Mouse (Mus musculus) Patski (cell line): ENCODE measurements around the gene Smtnl1. TPM values are rescaled to one million over a fixed set of nuclear protein-coding genes. Genes with fewer than 3 reads are reported as not detected.
A peak's percentile ranks its signal among the peaks of the same experiment; 100 is the strongest.

Experiments used
- ATAC-seq: fragments of 100-300 bp; one replicate; pipeline ENCODE4 v1.8.0; 2021
- CTCF ChIA-PET: fragments of 350-600 bp; sonication (Branson Sonifier 250); formaldehyde crosslinking; loops from one replicate; lab custom pipeline; 2022; ENCODE audit warnings: inconsistent platforms; lab: Charles Lee
- POLR2A ChIA-PET: fragments of 350-600 bp; sonication (Branson Sonifier 250); formaldehyde crosslinking; loops from one replicate; lab custom pipeline; 2022; ENCODE audit warnings: antibody characterized with exemption, inconsistent platforms; lab: Charles Lee
- DNase-seq: peaks from one replicate; pipeline ENCODE4 v3.0.0-alpha.2; 2011; ENCODE audit warnings: low read depth, low spot score
- H3K27me3 ChIP-seq: fragments of 371-371 bp; one replicate; pipeline ENCODE4 v1.5.1; 2021
- CTCF ChIP-seq: fragments of 100-300 bp; IDR thresholded peaks from one replicate; pipeline ENCODE4 v1.5.1; 2021
- in situ Hi-C: fragments of 300-500 bp; cut with MboI; formaldehyde crosslinking; loops from 3 replicates; pipeline ENCODE4 v1.11.1; 2018; ENCODE audit warnings: low pct_unique_long_range_greater_than_20kb, mixed read lengths
- polyA plus RNA-seq: library from polyadenylated mRNA; unstranded; gene quantifications from one replicate; pipeline ENCODE4 v1.2.3, GENCODE M21; 2021

Smtnl1 gene
- polyA plus RNA-seq, 1 experiment from 2014 or later, result not detected

DNA sequence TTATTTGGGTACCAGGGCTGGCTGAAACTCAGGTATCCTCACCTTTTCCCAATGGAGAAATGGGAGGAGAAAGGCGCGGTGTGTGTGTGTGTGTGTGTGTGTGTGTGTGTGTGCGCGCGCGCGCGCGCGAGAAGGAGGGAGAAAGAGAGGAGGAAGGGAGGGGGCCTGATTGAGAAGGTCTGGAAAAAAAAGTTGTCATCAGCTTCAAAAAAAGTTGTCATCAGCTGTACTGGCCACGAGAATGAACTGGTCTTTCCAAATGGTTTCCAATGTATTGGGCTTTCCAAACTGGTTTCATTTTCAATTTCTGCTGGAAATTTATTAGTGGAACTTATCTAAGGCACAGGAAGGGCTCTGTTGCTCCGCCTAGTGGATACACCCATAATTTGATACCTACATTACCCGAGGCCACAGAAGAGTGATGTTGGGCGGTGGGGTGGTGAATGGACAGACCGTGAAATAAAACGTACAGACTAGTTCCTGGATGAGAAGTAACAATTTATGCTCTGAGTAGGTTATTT, 23.4 kb downstream of the Smtnl1 start:
- POLR2A ChIA-PET, result interaction anchor here (0.6 kb wide), 1 partner anchor 95 kb away, joined by 3 read pairs; no protein-coding TSS in a partner anchor
- CTCF ChIA-PET, result interaction anchor here (0.7 to 3.1 kb wide), 8 partner anchors 11 to 58 kb away, joined by 3 to 21 read pairs (median 5); no protein-coding TSS in a partner anchor
- ATAC-seq, result peak; percentile 72
- in situ Hi-C loops, result no loop called here
- peak; percentile 78 for TF ChIP-seq CTCF
- no peak for DNase-seq
- H3K27me3 ChIP-seq, result no peaks in the 10 kb centered on the region

DNA sequence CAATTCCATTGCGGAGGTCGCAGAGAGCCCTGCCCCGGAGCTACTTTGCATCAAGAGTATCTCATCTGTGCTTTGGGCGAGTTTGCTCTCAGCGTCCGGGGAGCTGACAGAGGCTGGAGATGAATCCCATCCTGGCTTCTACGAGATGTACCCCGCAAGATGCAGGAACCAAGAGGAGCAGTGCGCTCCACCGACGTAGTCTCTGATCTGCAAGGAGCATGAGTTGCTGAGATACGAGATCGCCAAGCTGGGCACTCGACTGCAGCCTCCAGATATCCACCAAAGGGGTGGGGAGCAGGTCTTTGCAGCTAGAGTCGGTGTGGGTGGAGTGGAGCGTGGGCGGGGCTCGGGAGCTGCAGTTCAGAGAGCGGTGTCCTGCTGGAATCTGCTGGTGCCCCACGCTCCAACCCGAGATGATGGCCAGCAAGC, 23.9 kb downstream of the Smtnl1 start, which contains the start of gene Ube2l6:
Gene Ube2l6, plus strand, starts transcription at position 336 of the 429 bp plus-strand sequence.
- DNase-seq (no peak), ATAC-seq (peak; percentile 56)
- CTCF ChIA-PET, result interaction anchor here (0.7 to 3.1 kb wide), 11 partner anchors 9 to 58 kb away, joined by 3 to 21 read pairs (median 4); no protein-coding TSS in a partner anchor
- POLR2A ChIA-PET, result interaction anchor here (0.6 kb wide), 1 partner anchor 94 kb away, joined by 3 read pairs; no protein-coding TSS in a partner anchor
- in situ Hi-C loops, result no loop called here
- H3K27me3 ChIP-seq, result no peaks in the 10 kb centered on the region
- TF ChIP-seq CTCF, result no peak

DNA sequence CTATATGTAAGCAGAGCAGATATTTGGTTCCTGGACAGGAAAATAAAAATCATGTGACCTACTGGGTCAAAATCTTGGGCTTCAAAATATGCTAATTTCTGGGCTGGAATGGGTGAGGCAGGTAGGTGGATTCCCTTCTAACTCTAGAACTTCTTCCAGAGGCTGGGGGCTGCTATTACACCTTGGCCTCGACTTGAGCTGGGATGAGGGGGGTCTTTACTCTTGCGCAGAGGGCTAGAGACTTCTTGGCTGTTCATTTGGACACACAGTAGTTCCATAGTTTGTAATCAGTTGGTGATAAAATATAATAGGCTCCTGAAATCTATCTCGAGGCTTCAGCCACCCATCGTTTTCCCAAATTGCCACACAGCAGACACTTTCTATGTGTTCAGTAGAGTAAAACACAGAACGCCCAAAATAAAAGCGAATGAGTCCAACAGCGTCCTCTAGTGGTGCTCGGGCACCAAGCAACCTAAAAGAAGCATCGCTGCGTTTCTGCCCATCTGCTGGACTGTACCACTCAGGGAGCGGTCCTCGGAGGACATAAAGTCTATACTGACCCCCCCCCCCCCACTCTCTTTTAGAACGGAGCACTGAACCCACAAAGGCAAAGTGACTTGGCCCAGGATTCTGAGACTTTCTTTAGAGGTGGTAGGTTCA, 24.5 kb downstream of the Smtnl1 start:
- peak; percentile 73 for ATAC-seq
- TF ChIP-seq CTCF, result peak; percentile 92
- no peak for DNase-seq
- H3K27me3 ChIP-seq, result no peaks in the 10 kb centered on the region
- ChIA-PET POLR2A (no interaction called here), CTCF (interaction anchor here (0.7 to 3.1 kb wide), 11 partner anchors 9 to 57 kb away, joined by 3 to 21 read pairs (median 3); no protein-coding TSS in a partner anchor)
- in situ Hi-C loops, result no loop called here

DNA sequence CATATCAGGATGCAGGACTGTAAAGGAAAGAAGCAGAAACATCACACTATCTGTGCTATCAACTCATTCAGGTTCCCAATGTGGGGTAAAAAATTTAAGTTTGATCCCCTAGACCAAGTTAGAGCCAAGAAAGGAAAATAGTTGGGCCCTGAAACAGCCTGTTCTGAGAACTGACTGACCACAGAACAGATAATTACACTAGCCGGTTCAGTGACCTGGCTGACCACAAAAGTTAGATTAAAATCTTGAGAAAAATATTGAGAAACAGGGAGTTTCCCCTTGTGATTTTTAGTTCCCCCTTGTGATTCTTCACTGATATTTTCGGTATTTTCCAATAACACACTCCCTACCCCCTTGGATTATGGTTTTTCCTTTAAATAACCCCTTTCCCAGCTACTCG, 28.6 kb downstream of the Smtnl1 start:
- ATAC-seq (no peak), DNase-seq (no peak)
- in situ Hi-C loops, result no loop called here
- ChIA-PET CTCF (no interaction called here), POLR2A (no interaction called here)
- no peak for TF ChIP-seq CTCF
- no peaks in the 10 kb centered on the region for H3K27me3 ChIP-seq

DNA sequence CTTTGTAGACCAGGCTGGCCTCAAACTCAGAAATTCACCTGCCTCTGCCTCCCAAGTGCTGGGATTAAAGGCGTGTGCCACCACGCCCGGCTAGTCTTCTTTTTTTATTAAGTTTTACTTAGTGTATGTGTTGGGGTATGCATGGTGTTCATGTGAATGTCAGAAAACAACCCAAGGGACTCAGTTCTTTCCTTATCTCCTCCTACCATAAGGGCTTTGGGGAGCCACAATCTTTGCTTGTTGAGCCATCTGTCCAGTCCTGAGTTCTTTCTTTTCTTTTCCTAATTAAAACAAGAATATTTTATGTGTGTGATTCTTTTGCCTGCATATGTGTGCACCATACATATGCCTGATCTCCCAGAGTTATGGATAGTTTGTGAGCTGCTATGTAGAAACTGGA, 29.3 kb downstream of the Smtnl1 start:
- POLR2A ChIA-PET, result no interaction called here
- DNase-seq (no peak), ATAC-seq (no peak)
- TF ChIP-seq CTCF, result no peak
- in situ Hi-C loops, result no loop called here
- CTCF ChIA-PET, result no interaction called here
- peaks cover 4% of the 10 kb centered on the region for H3K27me3 ChIP-seq

DNA sequence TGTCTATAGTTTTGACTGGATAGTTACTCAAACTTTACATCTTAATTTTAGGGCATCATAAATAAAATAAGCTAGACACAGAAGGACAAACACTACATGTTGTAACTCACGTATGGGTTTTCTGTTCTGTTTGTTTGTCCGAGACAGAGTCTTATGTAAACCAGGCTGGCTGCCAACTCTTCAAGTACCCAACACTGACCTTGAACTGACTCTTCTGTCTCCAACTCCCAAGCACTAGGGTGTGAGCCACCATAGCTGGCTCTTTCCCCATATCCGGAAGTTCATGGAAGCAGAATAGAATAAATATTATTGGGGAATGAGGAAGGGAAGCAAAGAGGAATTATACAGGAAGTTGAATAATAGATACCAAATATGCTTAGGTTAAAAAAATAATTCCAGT, 29.9 kb downstream of the Smtnl1 start:
- no peak for TF ChIP-seq CTCF
- H3K27me3 ChIP-seq, result peaks cover 4% of the 10 kb centered on the region
- ChIA-PET POLR2A (no interaction called here), CTCF (no interaction called here)
- in situ Hi-C loops, result no loop called here
- DNase-seq (no peak), ATAC-seq (no peak)

DNA sequence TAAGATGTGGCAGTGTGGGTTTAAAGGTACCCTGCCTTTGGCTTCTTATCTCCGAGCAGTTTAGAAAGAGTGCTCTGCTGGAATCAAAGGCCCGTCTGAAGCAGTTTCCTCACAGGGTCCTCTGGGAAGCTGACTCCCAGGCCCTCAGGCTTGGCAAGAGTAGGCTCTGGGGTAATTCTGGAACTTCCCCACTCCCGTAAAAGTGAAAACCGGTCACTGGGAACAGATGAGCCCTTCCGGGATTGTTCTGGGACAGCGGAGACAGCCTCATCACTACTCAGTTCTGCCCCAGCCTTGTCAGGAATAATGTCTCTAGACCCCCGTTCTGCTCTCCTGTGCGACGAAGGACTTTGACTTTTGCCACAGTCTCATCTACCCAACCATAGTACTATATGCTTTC, 32.0 kb downstream of the Smtnl1 start:
- peaks cover 5% of the 10 kb centered on the region for H3K27me3 ChIP-seq
- ChIA-PET POLR2A (interaction anchor here (1.1 kb wide), 1 partner anchor 11 kb away, joined by 3 read pairs; no protein-coding TSS in a partner anchor), CTCF (no interaction called here)
- ATAC-seq (no peak), DNase-seq (no peak)
- in situ Hi-C loops, result no loop called here
- no peak for TF ChIP-seq CTCF

DNA sequence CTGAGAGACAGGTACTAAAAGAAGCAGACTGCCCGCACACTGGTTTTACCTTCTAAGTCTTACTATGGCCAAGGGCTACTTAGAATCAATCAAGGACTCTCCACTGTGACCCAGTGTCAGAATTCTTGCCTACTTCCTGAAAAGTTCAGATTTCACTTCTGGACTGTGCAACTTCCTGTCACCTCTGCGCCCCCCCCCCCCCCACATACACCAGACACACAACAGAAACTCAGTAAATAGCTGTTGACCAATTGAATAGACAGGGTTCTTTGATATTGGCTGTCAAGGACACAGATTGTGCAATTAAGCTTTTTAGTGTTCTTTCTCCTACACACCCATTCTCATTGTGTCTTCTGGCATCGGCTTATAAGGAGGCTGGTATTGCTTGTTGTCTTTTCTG, 34.1 kb downstream of the Smtnl1 start:
- no peak for TF ChIP-seq CTCF
- ChIA-PET CTCF (interaction anchor here (0.8 to 2.5 kb wide), 4 partner anchors 9 to 48 kb away, joined by 3 to 8 read pairs (median 4); no protein-coding TSS in a partner anchor), POLR2A (interaction anchor here (0.6 to 1.1 kb wide), 3 partner anchors 17 to 52 kb away, joined by 3 to 5 read pairs (median 4); no protein-coding TSS in a partner anchor)
- in situ Hi-C loops, result no loop called here
- H3K27me3 ChIP-seq, result peaks cover 12% of the 10 kb centered on the region
- DNase-seq, result no peak
- no peak for ATAC-seq

DNA sequence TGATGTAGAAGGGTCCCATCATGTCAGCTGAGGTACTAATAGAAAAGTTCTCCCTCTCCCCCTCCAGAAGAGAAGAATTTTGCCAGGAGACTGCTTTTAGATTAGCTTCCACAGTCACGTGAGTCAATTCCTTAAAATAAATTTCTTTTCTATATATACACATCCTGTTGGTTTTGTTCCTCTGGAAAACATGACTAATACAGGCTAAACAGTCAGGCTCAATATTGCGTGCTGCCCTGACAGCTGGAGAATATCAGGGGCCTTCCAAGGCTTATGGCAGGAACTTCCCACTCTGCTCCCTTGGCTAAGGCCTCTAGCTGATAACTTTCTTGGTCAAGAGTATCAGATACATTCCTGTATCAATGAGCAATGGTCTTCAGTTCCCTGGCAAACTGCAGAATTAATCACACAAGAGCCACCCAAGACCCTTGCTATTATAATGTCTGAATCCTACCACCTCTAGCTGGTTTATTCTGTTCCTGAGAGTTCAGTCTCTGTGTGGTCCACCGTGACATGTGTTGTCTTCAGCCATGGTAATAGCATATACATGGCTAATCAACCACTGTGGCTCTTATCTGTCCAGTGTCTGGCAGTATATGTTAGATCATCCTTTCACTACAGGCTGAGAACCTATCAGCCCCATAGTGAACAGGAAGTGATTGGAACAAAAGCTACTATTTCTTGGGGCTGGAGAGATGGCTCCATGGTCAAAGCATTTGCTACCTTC, 38.4 kb downstream of the Smtnl1 start:
- CTCF ChIA-PET, result interaction anchor here (0.7 to 1.9 kb wide), 4 partner anchors 10 to 25 kb away, joined by 3 to 6 read pairs (median 4); partner anchors contain the start of gene Ube2l6
- H3K27me3 ChIP-seq, result peaks cover 21% of the 10 kb centered on the region
- ATAC-seq, result no peak
- in situ Hi-C loops, result no loop called here
- TF ChIP-seq CTCF, result no peak
- DNase-seq, result no peak
- POLR2A ChIA-PET, result interaction anchor here (0.6 to 1.5 kb wide), 2 partner anchors 8 to 297 kb away, joined by 3 read pairs; no protein-coding TSS in a partner anchor

DNA sequence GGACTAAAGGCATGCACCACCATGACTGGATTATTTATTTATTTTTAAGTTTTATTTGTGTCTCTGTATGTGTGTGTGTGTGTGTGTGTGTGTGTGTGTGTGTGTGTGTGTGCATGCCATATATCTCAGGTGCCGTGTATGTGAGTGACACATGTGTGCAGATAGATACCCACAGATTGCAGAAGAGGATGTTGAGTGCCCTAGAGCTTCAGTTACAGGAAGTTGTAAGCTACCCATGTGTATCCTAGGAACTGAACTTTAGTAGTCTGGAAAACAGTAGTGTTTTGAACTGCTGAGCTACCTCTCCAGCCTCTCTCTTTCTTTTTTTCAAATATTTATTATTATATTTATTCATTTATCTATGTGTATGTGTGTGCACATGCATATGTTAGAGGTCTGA, 39.1 kb downstream of the Smtnl1 start:
- CTCF ChIA-PET, result interaction anchor here (0.7 to 1.9 kb wide), 3 partner anchors 9 to 24 kb away, joined by 3 to 6 read pairs (median 4); partner anchors contain the start of gene Ube2l6
- POLR2A ChIA-PET, result interaction anchor here (0.6 kb wide), 1 partner anchor 296 kb away, joined by 3 read pairs; no protein-coding TSS in a partner anchor
- in situ Hi-C loops, result no loop called here

More for the DNA sequence above, 39.1 kb downstream of the Smtnl1 start:
- DNase-seq (no peak), ATAC-seq (no peak)
- no peak for TF ChIP-seq CTCF
- peaks cover 18% of the 10 kb centered on the region for H3K27me3 ChIP-seq
